Mouse (Mus musculus) kidney, adult 2 months (tissue): ENCODE results near the gene Scml4.

Experiments used
- CTCF ChIP-seq: fragments of 200-500 bp; conservative IDR thresholded peaks from 2 replicates; pipeline ENCODE4 v1.5.1; 2011; ENCODE audit warnings: low read depth, mild to moderate bottlenecking, control low read depth, low read length, moderate library complexity, mixed read lengths; ENCODE audit not compliant: insufficient read depth, insufficient read length
- POLR2A ChIP-seq: fragments of 200-500 bp; IDR thresholded peaks from one replicate; pipeline ENCODE4 v1.6.1; 2011; ENCODE audit warnings: low read depth, low read length, control low read depth

- TF ChIP-seq POLR2A (no peak), CTCF (no peak)
Measured at GRCm38 (mm10) chr10:42939691-42940090, 79.5 kb downstream of the Scml4 start.
